In the genomic region with DNA sequence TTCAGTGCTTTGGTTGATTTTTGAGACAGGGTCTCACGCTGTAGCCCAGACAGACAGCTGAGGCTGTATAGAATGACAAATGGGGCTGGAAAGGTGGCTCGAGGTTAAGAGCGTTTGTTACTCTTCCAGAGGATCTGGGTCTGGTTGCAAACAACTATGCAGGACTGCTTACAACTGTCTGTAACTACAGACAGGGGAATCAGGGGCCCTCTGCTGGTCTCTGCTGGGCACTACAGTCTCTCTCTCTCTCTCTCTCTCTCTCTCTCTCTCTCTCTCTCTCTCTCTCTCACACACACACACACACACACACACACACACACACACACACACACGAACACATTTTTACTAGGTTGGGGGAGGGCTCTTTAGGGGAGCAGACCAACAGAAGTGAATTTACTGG, we compare ENCODE assay signal across 9 mouse cellular contexts. TPM values are rescaled to one million over a fixed set of nuclear protein-coding genes. Genes with fewer than 3 reads are reported as not detected.
DNase-seq lines count a peak whose midpoint lies in the region; ATAC-seq and TF ChIP-seq lines count a peak whose summit lies in the region.
"Had no signal": no experiment of that assay in that cellular context is flagged by ENCODE, and none has a peak within 500 bp of the region (broad histone marks: within the 10 kb centered on the region; RNA-seq: fewer than 3 reads in every experiment).

No protein-coding gene starts in this region.

- ATAC-seq in G1E (ENCODE audit: extremely low read depth, insufficient number of reproducible peaks, low FRiP score, poor library complexity, severe bottlenecking) = no peak
- no peak for ATAC-seq in midbrain, postnatal 0 days (ENCODE audit: low FRiP score)

- H3K4me2 ChIP-seq in midbrain, postnatal 0 days (ENCODE audit: low read depth, low read length, poor library complexity, severe bottlenecking) = no peak overlapping the region

- H3K27ac ChIP-seq in limb, embryonic 10.5 days = no peak overlapping the region
- H3K27ac ChIP-seq in midbrain, postnatal 0 days (ENCODE audit: low read depth, low read length) = no peak overlapping the region
- H3K27ac ChIP-seq: embryonic facial prominence, embryonic 15.5 days had no signal

- H3K9me3 ChIP-seq in G1E (replicated peaks) = no peaks in the 10 kb centered on the region
- H3K9me3 ChIP-seq in limb, embryonic 10.5 days (replicated peaks) = no peaks in the 10 kb centered on the region
- no peaks in the 10 kb centered on the region for H3K9me3 ChIP-seq in midbrain, postnatal 0 days (ENCODE audit: low read length)
- H3K9me3 ChIP-seq: embryonic facial prominence, embryonic 15.5 days had no signal

- H3K9ac ChIP-seq in midbrain, postnatal 0 days (replicated peaks; ENCODE audit: low read length, poor library complexity, severe bottlenecking) = no peak overlapping the region

- DNase-seq in heart, postnatal 14 days = peak; percentile 40 to 61
- DNase-seq in heart, adult 8-10 months (ENCODE audit: low spot score) = no peak
- DNase-seq in 3T3-L1 (ENCODE audit: low read depth, low spot score) (peak; percentile 76), G1E (ENCODE audit: low spot score) (peak; percentile 25)
- DNase-seq in cerebellum, postnatal 25 days = peak; percentile 59 to 73
- peak; percentile 66 for DNase-seq in limb, embryonic 10.5 days (ENCODE audit: low spot score)
- peak; percentile 81 for DNase-seq in midbrain, postnatal 0 days (ENCODE audit: low spot score)
- peak; percentile 55 to 58 for DNase-seq in thymus, postnatal 36 days

- WGBS in limb, embryonic 10.5 days = 2% methylated on average over 4 of the region's 4 CpGs
- WGBS in midbrain, postnatal 0 days = 5% methylated on average over 4 of the region's 4 CpGs

- H3K36me3 ChIP-seq in G1E (replicated peaks) = peaks cover 29% of the 10 kb centered on the region
- peaks cover 23% of the 10 kb centered on the region for H3K36me3 ChIP-seq in limb, embryonic 10.5 days
- no peaks in the 10 kb centered on the region; the same call in 1 of the 2 replicates for H3K36me3 ChIP-seq in midbrain, postnatal 0 days (ENCODE audit: insufficient read depth, low read length)

- no peak overlapping the region for H3K4me3 ChIP-seq in G1E (ENCODE audit: low read depth, low read length)
- H3K4me3 ChIP-seq in limb, embryonic 10.5 days = no peak overlapping the region
- H3K4me3 ChIP-seq in midbrain, postnatal 0 days (ENCODE audit: low read depth, low read length) = no peak overlapping the region

- intact Hi-C loops in heart, postnatal 14 days (cut with DNase I) = loop anchor here (2.0 to 5.0 kb wide), 2 partner anchors 71 to 367 kb away; no protein-coding TSS in a partner anchor

- H3K27me3 ChIP-seq in G1E (ENCODE audit: insufficient read depth, low read length) = no peaks in the 10 kb centered on the region
- H3K27me3 ChIP-seq in limb, embryonic 10.5 days (ENCODE audit: low read depth, poor library complexity, severe bottlenecking) = peaks cover 11% of the 10 kb centered on the region; the same call in 1 of the 2 replicates
- no peaks in the 10 kb centered on the region for H3K27me3 ChIP-seq in midbrain, postnatal 0 days (ENCODE audit: insufficient read depth, low read length)
- H3K27me3 ChIP-seq: embryonic facial prominence, embryonic 15.5 days had no signal

- TF ChIP-seq CTCF in G1E (IDR thresholded peaks at IDR 0.05; ENCODE audit: low read depth, low read length) = peak; percentile 64
- TF ChIP-seq CTCF in midbrain, postnatal 0 days (IDR thresholded peaks at IDR 0.05) = peak; percentile 79

- H3K4me1 ChIP-seq in G1E (ENCODE audit: insufficient read depth, low read depth, low read length) = peaks cover 43% of the 10 kb centered on the region
- H3K4me1 ChIP-seq in limb, embryonic 10.5 days = peaks cover 24% of the 10 kb centered on the region
- H3K4me1 ChIP-seq in midbrain, postnatal 0 days (ENCODE audit: insufficient read depth, low read length) = peaks cover 13% of the 10 kb centered on the region

RNA-seq across cellular contexts. Expression of a gene that starts 1.4 kb away (rescaled TPM):
- 1 to 10 TPM; 7.0 to 7.2 TPM for total RNA-seq in heart, postnatal 14 days (2021)
- 10 to 100 TPM in 1 of 4 experiments, 1 to 10 TPM in 3; 8.4 to 10.0 (median 9.4) TPM for total RNA-seq in heart, adult 8-10 months (2022)
- total RNA-seq in G1E (2014; fragmentation: Nextera tagmentation) = 9.7 and 10.3 TPM in 2 replicates
- 7.3 and 8.0 TPM in 2 replicates for total RNA-seq in G1E (2017)
- polyA plus RNA-seq in G1E (2012) = 4.5 and 4.7 TPM in 2 replicates
- polyA plus RNA-seq in limb, embryonic 10.5 days (2016; fragmentation: Nextera tagmentation; extraction: Ambion mirVana) = 12.6 and 13.5 TPM in 2 replicates
- 2.3 and 2.6 TPM in 2 replicates for total RNA-seq in midbrain, postnatal 0 days (2014; rRNA removed)
- 2.4 and 3.4 TPM in 2 replicates for polyA plus RNA-seq in midbrain, postnatal 0 days (2015; fragmentation: Nextera tagmentation; extraction: Ambion mirVana)

RNA-seq across cellular contexts. Expression of a gene that starts 30.1 kb away (rescaled TPM):
- 10 to 100 TPM; 46.3 to 54.8 TPM for total RNA-seq in heart, postnatal 14 days (2021)
- total RNA-seq in heart, adult 8-10 months (2022) = 10 to 100 TPM; 35.9 to 50.6 (median 43.5) TPM
- total RNA-seq in G1E (2014; fragmentation: Nextera tagmentation) (93.4 and 103 TPM in 2 replicates), G1E (2017) (37.6 and 62.3 TPM in 2 replicates)
- polyA plus RNA-seq in G1E (2012) = 68.1 and 91.8 TPM in 2 replicates
- 43.2 and 45.5 TPM in 2 replicates for polyA plus RNA-seq in limb, embryonic 10.5 days (2016; fragmentation: Nextera tagmentation; extraction: Ambion mirVana)
- total RNA-seq in midbrain, postnatal 0 days (2014; rRNA removed) = 30.4 and 36.0 TPM in 2 replicates
- polyA plus RNA-seq in midbrain, postnatal 0 days (2015; fragmentation: Nextera tagmentation; extraction: Ambion mirVana) = 12.2 and 14.3 TPM in 2 replicates
